Mouse (Mus musculus) forebrain, embryonic 12.5 days (tissue): ENCODE results near the gene Krt35. TPM values are rescaled to one million over a fixed set of nuclear protein-coding genes. Genes with fewer than 3 reads are reported as not detected.

Source experiments
- ATAC-seq: fragments of 200-750 bp; cut with Nextera tagmentation; 2 replicates; pipeline ENCODE4 v1.8.0; 2017; ENCODE audit warnings: moderate TSS enrichment; ENCODE audit not compliant: low FRiP score
- H3K27ac ChIP-seq: fragments of 300-500 bp; sonication (generic); 2 replicates; pipeline ENCODE4 v1.5.1; 2016; ENCODE audit warnings: mild to moderate bottlenecking
- H3K27me3 ChIP-seq: fragments of 300-500 bp; sonication (generic); 2 replicates; pipeline ENCODE4 v1.6.1; 2016; ENCODE audit warnings: mild to moderate bottlenecking
- H3K36me3 ChIP-seq: fragments of 300-500 bp; sonication (generic); replicated peaks from 2 replicates; pipeline ENCODE4 v1.6.1; 2016; ENCODE audit warnings: mild to moderate bottlenecking
- H3K4me1 ChIP-seq: fragments of 300-500 bp; sonication (generic); 2 replicates; pipeline ENCODE4 v1.6.1; 2016
- H3K4me2 ChIP-seq: fragments of 300-500 bp; sonication (generic); 2 replicates; pipeline ENCODE4 v1.6.1; 2016; ENCODE audit warnings: mild to moderate bottlenecking, moderate library complexity
- H3K4me3 ChIP-seq: fragments of 300-500 bp; sonication (generic); replicated peaks from 2 replicates; pipeline ENCODE4 v1.5.1; 2016; ENCODE audit warnings: mild to moderate bottlenecking
- H3K9ac ChIP-seq: fragments of 300-500 bp; sonication (generic); 2 replicates; pipeline ENCODE4 v1.6.1; 2016; ENCODE audit warnings: mild to moderate bottlenecking
- H3K9me3 ChIP-seq: fragments of 300-500 bp; sonication (generic); 2 replicates; pipeline ENCODE4 v1.6.1; 2016
- WGBS: fragments of 180-500 bp; shearing (Covaris S2); methylation state at CpG from one replicate; pipeline ENCODE4 v1.1.7; 2016; 5-methylcytosine and 5-hydroxymethylcytosine counted together
- polyA plus RNA-seq: library from polyadenylated mRNA; unstranded; fragments of >200 nt; fragmentation: Nextera tagmentation; extraction: Ambion mirVana; gene quantifications from 2 replicates; pipeline ENCODE4 v1.2.1, GENCODE M21; 2016

Krt35 gene
- not detected in 2 replicates for polyA plus RNA-seq

DNA sequence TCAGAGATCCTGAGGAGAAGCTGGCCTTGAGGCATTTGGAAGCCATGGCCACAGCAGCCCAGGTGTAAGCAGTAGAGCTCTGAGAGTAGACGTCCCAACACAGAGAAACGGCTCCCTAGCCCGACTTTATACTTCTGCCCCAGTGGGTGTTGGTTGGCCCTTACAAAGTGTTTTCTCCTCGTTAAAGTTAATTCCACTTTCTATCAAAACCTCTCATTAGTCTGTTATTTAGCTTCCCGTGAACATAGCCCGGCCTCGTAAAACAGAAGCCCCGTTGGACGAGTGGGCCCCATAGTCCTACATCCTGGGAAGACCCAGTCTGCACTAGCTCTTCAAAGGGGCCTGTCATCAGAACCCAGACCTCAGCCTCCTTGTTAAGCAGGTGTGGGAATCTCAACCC, at the start of gene Krt35:
Krt35 (minus strand) TSS at position 101 of the 400 bp plus-strand sequence.
- Histone ChIP-seq H3K27me3 (no peaks in the 10 kb centered on the region), H3K4me2 (no peak within 1 kb of the TSS), H3K9ac (no peak within 1 kb of the TSS), H3K4me3 (no peak within 1 kb of the TSS), H3K9me3 (no peaks in the 10 kb centered on the region), H3K4me1 (no peaks in the 10 kb centered on the region), H3K36me3 (no peaks in the 10 kb centered on the region), H3K27ac (no peak within 1 kb of the TSS)
- no peak for ATAC-seq
- WGBS: 54% methylated on average over 9 of the region's 9 CpGs

DNA sequence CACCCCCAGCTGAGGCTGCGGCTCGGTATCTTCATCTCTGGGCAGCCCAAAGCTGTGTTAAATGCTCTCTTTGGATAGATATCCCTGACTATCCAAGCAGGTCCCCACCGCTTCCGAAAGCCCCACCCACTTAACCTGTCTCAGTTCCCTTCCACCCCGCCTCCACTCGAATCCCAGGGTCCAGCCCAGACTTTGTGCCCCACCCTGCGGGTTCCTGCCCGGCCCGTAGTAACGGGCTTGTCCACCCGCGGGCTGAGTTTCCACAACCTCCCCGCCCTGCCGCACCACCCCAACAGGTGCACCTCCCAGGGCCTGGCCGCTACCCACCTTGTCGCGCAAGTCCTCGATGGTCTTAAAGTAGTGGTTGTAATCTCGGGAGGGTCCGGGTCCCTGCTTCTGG, 49.1 kb upstream of the Krt35 start:
- peaks cover 9% of the 10 kb centered on the region for H3K4me1 ChIP-seq
- no peak overlapping the region for H3K27ac ChIP-seq
- no peak overlapping the region for H3K9ac ChIP-seq
- no peaks in the 10 kb centered on the region for H3K36me3 ChIP-seq
- H3K9me3 ChIP-seq: no peaks in the 10 kb centered on the region
- H3K27me3 ChIP-seq: peaks cover 42% of the 10 kb centered on the region
- under 1% methylated on average over 20 of the region's 20 CpGs for WGBS
- peak overlapping the region; percentile 55 for H3K4me2 ChIP-seq
- ATAC-seq: no peak
- peak overlapping the region; percentile 23 for H3K4me3 ChIP-seq

DNA sequence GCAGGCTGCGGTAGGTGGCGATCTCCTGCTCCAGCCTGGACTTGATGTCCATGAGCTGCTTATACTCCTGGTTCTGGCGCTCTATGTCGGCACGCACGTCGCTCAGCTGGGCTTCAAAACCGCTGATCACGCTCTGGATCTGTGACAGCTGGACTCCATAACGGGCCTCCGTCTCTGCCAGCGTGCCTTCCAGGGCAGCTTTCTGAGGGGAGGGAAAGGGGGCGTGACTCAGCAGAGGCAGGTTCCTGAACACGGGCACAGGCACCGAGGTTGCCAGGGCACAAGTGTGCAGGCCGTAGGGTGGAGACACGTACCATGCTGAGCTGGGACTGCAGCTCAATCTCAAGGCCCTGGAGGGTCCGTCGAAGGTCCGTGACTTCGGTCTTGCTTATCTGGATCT, 44.9 kb upstream of the Krt35 start:
- Histone ChIP-seq H3K36me3 (no peaks in the 10 kb centered on the region), H3K27me3 (peaks cover 33% of the 10 kb centered on the region), H3K4me1 (peaks cover 33% of the 10 kb centered on the region), H3K27ac (no peak overlapping the region), H3K4me2 (no peak overlapping the region), H3K4me3 (no peak overlapping the region), H3K9ac (no peak overlapping the region), H3K9me3 (no peaks in the 10 kb centered on the region)
- no peak for ATAC-seq
- WGBS: 89% methylated on average over 21 of the region's 21 CpGs

DNA sequence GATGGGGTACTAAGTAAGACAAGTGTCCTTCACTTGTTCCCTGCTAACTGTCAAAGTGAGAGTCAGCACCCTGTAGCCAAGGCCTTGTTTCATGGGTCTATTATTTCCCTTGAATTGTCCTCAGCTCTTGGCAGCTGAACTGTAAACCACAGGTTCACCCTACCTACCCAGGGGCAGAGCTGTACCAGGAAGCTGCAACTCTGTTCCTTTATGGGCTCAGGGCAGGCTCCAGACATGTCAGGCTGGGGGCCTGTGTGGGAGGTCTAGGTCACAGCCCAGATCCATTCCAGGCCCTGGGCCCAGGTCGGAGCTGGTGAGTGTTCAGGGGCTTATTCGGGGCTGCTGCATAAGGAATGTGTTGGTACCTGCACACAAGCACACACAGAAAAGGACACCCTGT, 43.4 kb upstream of the Krt35 start:
- Histone ChIP-seq H3K27ac (no peak overlapping the region), H3K9me3 (no peaks in the 10 kb centered on the region), H3K4me2 (no peak overlapping the region), H3K4me1 (peaks cover 24% of the 10 kb centered on the region), H3K9ac (no peak overlapping the region), H3K4me3 (no peak overlapping the region), H3K36me3 (no peaks in the 10 kb centered on the region), H3K27me3 (peaks cover 18% of the 10 kb centered on the region)
- WGBS: 86% methylated on average over 2 of the region's 2 CpGs
- ATAC-seq: no peak

DNA sequence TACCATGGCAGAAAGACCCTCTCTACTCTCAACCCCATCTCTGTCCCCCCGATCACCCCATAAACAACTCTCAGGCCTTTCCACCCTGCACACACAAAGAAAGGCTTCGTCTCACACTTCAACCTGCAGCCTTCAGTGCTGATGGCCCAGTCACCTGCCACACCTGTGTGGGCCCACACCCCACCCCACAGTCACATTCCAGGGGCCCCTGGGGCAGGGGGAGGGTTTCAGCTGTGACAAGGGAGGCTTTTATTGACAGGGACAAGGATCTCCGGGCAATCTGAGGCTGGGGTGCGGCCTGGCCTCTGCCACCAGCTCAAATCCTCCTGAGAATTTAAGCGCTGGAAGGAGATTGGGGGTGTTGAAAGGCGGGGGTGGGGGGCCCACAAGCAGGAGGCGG, 42.8 kb upstream of the Krt35 start:
- no peak for ATAC-seq
- Histone ChIP-seq H3K36me3 (no peaks in the 10 kb centered on the region), H3K9me3 (no peaks in the 10 kb centered on the region), H3K27ac (no peak overlapping the region), H3K4me3 (no peak overlapping the region), H3K27me3 (peaks cover 12% of the 10 kb centered on the region), H3K9ac (no peak overlapping the region), H3K4me1 (peaks cover 24% of the 10 kb centered on the region), H3K4me2 (no peak overlapping the region)
- 34% methylated on average over 7 of the region's 7 CpGs for WGBS

DNA sequence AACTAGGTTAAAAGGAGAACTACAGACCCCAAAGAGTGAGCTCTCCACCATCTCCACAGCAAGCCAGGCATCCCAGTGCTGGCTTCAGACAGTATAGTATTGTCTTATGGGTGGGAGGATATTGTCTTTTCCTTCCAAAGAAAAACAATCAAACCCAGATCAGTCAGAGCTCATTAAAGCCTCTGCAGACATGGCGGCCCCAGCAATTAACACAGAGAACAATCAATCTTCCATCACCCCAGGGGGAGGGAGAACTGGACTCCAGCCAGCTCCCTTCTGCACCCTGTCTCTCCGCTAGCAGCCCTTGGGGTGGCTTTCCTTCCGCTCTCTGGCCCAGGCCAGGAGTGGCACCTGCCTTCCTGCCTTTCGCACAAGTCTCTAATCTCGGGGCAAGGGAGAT, 41.7 kb upstream of the Krt35 start:
- H3K27me3 ChIP-seq: peaks cover 10% of the 10 kb centered on the region; the same call in 1 of the 2 replicates
- no peak overlapping the region for H3K27ac ChIP-seq
- 39% methylated on average over 5 of the region's 5 CpGs for WGBS
- no peaks in the 10 kb centered on the region for H3K36me3 ChIP-seq
- no peak for ATAC-seq
- H3K9ac ChIP-seq: no peak overlapping the region
- H3K9me3 ChIP-seq: no peaks in the 10 kb centered on the region
- H3K4me1 ChIP-seq: peaks cover 24% of the 10 kb centered on the region
- H3K4me2 ChIP-seq: no peak overlapping the region
- H3K4me3 ChIP-seq: no peak overlapping the region

DNA sequence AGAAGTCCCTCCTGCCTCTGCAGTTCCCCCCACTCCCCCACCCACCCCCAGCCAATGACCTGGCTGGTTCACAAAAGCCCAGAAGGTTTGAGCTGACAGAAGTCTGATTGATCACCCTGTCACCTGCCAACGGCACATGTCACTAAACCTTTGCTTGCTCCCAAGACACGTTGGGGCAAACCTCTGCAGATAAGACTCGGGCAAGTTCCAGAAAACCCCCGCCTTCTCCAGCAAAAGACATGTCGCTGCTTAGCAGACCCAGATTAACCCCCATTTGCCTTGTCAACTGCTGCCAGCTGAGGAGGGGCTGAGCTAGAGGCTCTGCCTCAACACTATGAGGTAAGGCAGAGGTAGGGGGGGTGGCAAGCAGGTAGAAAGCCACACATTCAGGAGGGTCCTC, 40.5 kb upstream of the Krt35 start:
- no peaks in the 10 kb centered on the region for H3K36me3 ChIP-seq
- ATAC-seq: no peak
- H3K27ac ChIP-seq: no peak overlapping the region
- H3K4me2 ChIP-seq: no peak overlapping the region
- H3K9me3 ChIP-seq: no peaks in the 10 kb centered on the region
- peaks cover 24% of the 10 kb centered on the region for H3K4me1 ChIP-seq
- WGBS: 58% methylated on average over 5 of the region's 5 CpGs
- peaks cover 10% of the 10 kb centered on the region; the same call in 1 of the 2 replicates for H3K27me3 ChIP-seq
- no peak overlapping the region for H3K4me3 ChIP-seq
- H3K9ac ChIP-seq: no peak overlapping the region

DNA sequence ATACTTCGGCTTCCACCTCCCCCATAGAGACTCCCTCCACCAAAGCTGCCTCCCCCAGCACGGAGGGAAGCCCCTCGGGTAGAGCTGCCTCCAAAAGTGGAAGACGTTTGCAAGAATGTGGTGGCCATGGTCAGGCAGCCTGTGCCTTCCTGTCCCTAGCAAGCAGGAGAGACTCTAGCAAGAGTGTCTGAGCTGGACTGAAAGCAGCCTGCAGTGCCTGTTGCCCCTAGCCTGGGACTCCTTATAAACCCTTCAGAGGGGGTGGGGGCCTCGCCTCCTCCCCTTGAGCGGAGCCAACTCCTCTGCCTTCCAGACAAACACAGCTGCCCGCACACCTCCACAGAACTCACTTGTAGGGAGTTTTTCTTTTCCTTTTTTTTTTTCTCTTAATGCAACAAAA, 39.7 kb upstream of the Krt35 start, which contains the start of gene Krt15:
Krt15 (minus strand) TSS at position 198 of the 400 bp plus-strand sequence.
- H3K4me2 ChIP-seq: no peak within 1 kb of the TSS
- 77% methylated on average over 7 of the region's 7 CpGs for WGBS
- H3K27ac ChIP-seq: no peak within 1 kb of the TSS
- no peaks in the 10 kb centered on the region for H3K9me3 ChIP-seq
- peaks cover 10% of the 10 kb centered on the region; the same call in 1 of the 2 replicates for H3K27me3 ChIP-seq
- no peaks in the 10 kb centered on the region for H3K36me3 ChIP-seq
- peaks cover 24% of the 10 kb centered on the region for H3K4me1 ChIP-seq
- H3K4me3 ChIP-seq: no peak within 1 kb of the TSS
- no peak for ATAC-seq
- no peak within 1 kb of the TSS for H3K9ac ChIP-seq

DNA sequence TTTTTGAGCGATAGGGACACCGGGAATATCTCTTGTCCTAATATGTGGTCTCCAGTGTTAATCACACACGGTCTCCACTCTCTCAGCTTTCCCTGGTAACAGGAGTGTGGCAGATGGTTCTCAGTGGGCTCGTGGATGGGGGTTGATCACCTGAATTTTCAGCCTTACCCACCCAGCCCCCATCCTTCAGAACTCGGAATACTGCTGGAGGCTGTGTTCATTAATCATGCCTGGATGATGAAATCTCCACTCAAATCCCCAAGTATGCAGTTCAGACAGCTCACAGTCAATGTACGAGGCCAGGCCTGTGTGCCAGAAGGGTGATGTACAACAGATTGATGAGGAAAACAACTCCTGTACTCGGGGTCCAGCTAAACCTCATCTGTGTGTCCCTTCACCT, 28.9 kb upstream of the Krt35 start:
- Histone ChIP-seq H3K27me3 (no peaks in the 10 kb centered on the region), H3K4me3 (no peak overlapping the region), H3K4me2 (no peak overlapping the region), H3K36me3 (no peaks in the 10 kb centered on the region), H3K4me1 (no peaks in the 10 kb centered on the region), H3K27ac (no peak overlapping the region), H3K9me3 (no peaks in the 10 kb centered on the region), H3K9ac (no peak overlapping the region)
- 86% methylated on average over 7 of the region's 7 CpGs for WGBS
- no peak for ATAC-seq

DNA sequence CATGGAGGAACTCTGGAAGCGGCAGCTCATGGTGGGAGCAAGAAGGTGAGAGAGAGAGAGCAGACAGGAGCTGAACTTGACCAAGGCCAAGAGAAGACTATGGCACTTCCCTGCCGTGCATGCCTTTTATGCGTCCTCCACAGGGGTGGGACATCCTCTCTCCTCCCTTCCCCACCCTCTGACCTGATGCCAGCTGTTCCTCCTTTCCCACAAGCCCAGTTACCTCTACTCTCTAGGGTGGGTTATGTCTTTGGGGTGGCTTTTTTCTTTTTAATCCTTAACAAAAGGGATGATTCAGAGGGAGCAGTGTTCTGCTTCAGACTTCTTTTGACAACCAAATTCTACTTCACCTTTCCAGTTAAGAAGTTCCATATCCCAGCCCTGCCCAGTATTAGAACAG, 25.4 kb upstream of the Krt35 start, which contains the start of gene Krt13:
Krt13 (minus strand) TSS at position 101 of the 400 bp plus-strand sequence.
- H3K4me2 ChIP-seq: no peak within 1 kb of the TSS

DNA sequence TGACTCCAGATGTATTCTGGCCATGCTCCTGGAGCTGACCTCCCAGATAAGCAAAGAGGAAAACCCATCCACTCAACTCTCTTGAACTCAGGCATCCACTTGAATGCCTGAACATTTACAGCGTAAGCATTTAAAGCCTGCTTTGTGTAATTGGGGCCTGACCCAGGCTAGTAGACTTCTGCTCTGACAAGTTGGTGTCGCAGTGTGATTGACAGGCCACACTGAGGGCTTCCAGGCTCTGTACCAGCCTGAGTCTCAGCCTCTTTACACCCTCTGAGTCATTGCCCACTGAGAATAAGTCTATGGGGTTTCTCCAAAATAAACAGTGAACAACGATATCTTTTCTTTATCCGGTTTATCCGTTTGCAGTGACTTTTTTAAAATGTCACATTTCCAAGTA, 24.3 kb upstream of the Krt35 start:
- no peak overlapping the region for H3K4me3 ChIP-seq
- H3K9me3 ChIP-seq: no peaks in the 10 kb centered on the region
- H3K4me2 ChIP-seq: no peak overlapping the region
- no peaks in the 10 kb centered on the region for H3K27me3 ChIP-seq
- WGBS: 90% methylated on average over 5 of the region's 5 CpGs
- H3K36me3 ChIP-seq: no peaks in the 10 kb centered on the region
- no peaks in the 10 kb centered on the region for H3K4me1 ChIP-seq
- no peak for ATAC-seq
- H3K27ac ChIP-seq: no peak overlapping the region
- no peak overlapping the region for H3K9ac ChIP-seq

More for the DNA sequence above, 25.4 kb upstream of the Krt35 start, which contains the start of gene Krt13:
- 83% methylated on average over 3 of the region's 3 CpGs for WGBS
- Histone ChIP-seq H3K27me3 (no peaks in the 10 kb centered on the region), H3K4me1 (no peaks in the 10 kb centered on the region), H3K27ac (no peak within 1 kb of the TSS), H3K9me3 (no peaks in the 10 kb centered on the region), H3K36me3 (no peaks in the 10 kb centered on the region), H3K4me3 (no peak within 1 kb of the TSS), H3K9ac (no peak within 1 kb of the TSS)
- ATAC-seq: no peak

DNA sequence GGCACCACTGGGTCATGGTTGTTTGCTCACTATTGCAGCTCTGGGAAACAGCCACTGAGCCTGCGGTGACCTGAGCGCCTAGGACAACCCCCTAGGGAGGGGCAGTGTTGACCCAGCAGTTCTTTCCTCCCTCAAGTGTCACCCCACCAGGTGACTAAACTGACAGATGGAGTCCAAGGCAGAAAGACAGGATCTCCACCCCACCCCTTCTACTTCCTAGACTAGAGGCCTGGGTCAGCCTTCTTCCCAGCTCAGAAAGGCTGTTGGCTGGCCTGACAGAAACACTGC, 17.6 kb upstream of the Krt35 start:
- Histone ChIP-seq H3K36me3 (no peaks in the 10 kb centered on the region), H3K4me3 (no peak overlapping the region), H3K27me3 (no peaks in the 10 kb centered on the region), H3K4me2 (no peak overlapping the region), H3K9ac (no peak overlapping the region), H3K27ac (no peak overlapping the region), H3K9me3 (no peaks in the 10 kb centered on the region), H3K4me1 (no peaks in the 10 kb centered on the region)
- WGBS: 83% methylated on average over 2 of the region's 2 CpGs
- ATAC-seq: no peak

DNA sequence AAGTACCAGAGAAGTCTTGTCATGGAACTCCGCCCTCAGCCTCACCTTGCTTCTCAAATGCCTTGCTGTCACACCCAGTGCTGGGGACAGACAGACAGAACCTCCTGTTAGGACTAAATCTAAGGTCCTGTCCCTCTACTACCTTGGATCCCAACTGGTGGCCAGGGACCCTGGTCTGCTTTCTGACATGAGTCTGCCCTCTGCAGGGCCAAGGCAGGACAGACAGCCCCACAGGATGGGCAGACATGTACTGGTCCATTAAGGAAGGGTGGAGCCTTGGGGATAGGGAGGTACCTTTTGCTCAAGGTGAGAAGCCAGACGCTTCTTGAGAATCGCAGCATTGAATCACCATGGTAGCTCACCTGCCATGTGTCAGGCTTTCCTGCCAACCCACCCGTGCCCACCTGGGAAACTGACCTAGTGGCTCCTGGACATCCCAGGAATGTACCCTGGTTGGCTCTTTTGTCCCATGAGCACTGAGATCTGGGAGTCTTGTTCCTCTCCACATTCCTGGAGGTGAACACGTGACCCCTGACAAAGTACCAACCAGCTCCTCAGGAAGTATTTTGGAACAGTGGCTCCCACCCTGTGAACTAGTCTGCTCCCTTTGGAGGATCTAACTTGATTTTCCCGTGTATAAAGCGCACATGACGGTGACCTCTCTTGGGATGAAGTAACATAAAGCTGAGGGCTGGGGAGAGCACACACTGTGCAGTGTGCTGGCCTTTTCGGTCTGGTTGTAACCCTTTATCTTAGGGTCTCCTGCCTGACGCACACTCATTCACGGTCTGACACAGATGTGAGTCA, 17.1 kb upstream of the Krt35 start:
- Histone ChIP-seq H3K4me1 (no peaks in the 10 kb centered on the region), H3K9ac (no peak overlapping the region), H3K4me3 (no peak overlapping the region), H3K27me3 (no peaks in the 10 kb centered on the region), H3K36me3 (no peaks in the 10 kb centered on the region), H3K9me3 (no peaks in the 10 kb centered on the region), H3K4me2 (no peak overlapping the region), H3K27ac (no peak overlapping the region)
- ATAC-seq: no peak
- WGBS: 85% methylated on average over 11 of the region's 11 CpGs
